Mouse (Mus musculus) stomach, postnatal 0 days (tissue): Measurements from ENCODE around the gene Maml1. TPM values are rescaled to one million over a fixed set of nuclear protein-coding genes. Genes with fewer than 3 reads are reported as not detected.

Experiments used
- ATAC-seq: fragments of 200-750 bp; cut with Nextera tagmentation; 2 replicates; pipeline ENCODE4 v1.8.0; 2017; ENCODE audit not compliant: low FRiP score, low TSS enrichment
- DNase-seq: peaks from one replicate; pipeline ENCODE4 v3.0.0-alpha.2; 2016; ENCODE audit warnings: low spot score
- H3K27ac ChIP-seq: fragments of 300-500 bp; sonication (generic); replicated peaks from 2 replicates; pipeline ENCODE4 v1.5.1; 2014; ENCODE audit warnings: mild to moderate bottlenecking, control low read depth
- H3K27me3 ChIP-seq: fragments of 300-500 bp; sonication (generic); 2 replicates; pipeline ENCODE4 v1.6.1; 2014; ENCODE audit warnings: low read length; ENCODE audit not compliant: control insufficient read depth, insufficient read depth
- H3K36me3 ChIP-seq: fragments of 300-500 bp; sonication (generic); 2 replicates; pipeline ENCODE4 v1.6.1; 2014; ENCODE audit warnings: low read length, mixed read lengths; ENCODE audit not compliant: control insufficient read depth, insufficient read depth
- H3K4me1 ChIP-seq: fragments of 300-500 bp; sonication (generic); replicated peaks from 2 replicates; pipeline ENCODE4 v1.6.1; 2014; ENCODE audit warnings: antibody characterized with exemption; ENCODE audit not compliant: control insufficient read depth, insufficient read depth
- H3K4me2 ChIP-seq: fragments of 300-500 bp; sonication (generic); replicated peaks from 2 replicates; pipeline ENCODE4 v1.6.1; 2014; ENCODE audit warnings: low read depth, mild to moderate bottlenecking, control low read depth, moderate library complexity
- H3K4me3 ChIP-seq: fragments of 300-500 bp; sonication (generic); 2 replicates; pipeline ENCODE4 v1.5.1; 2014; ENCODE audit warnings: low read depth, low read length, control low read depth
- H3K9ac ChIP-seq: fragments of 300-500 bp; sonication (generic); 2 replicates; pipeline ENCODE4 v1.6.1; 2014; ENCODE audit warnings: mild to moderate bottlenecking, low read length, control low read depth, mixed read lengths
- H3K9me3 ChIP-seq: fragments of 300-500 bp; sonication (generic); 2 replicates; pipeline ENCODE4 v1.6.1; 2016; ENCODE audit warnings: low read length; ENCODE audit not compliant: control insufficient read depth
- CTCF ChIP-seq: IDR thresholded peaks from 2 replicates; pipeline ENCODE4 v1.5.1; 2016; ENCODE audit warnings: antibody characterized with exemption, low read depth, mild to moderate bottlenecking, moderate library complexity
- EP300 ChIP-seq: optimal IDR thresholded peaks from 2 replicates; pipeline ENCODE3; 2016; ENCODE audit warnings: antibody characterized with exemption
- WGBS: fragments of 180-500 bp; shearing (Covaris S2); extraction: QIAGEN DNeasy Blood & Tissue Kit; methylation state at CpG from one replicate; pipeline ENCODE4 v1.1.7; 2014; 5-methylcytosine and 5-hydroxymethylcytosine counted together
- polyA plus RNA-seq: library from polyadenylated mRNA; unstranded; fragments of >200 nt; fragmentation: Nextera tagmentation; extraction: Ambion mirVana; gene quantifications from 2 replicates; pipeline ENCODE4 v1.2.1, GENCODE M21; 2015

Gene Maml1
- polyA plus RNA-seq, 1 experiment from 2014 or later = 2.4 TPM

DNA sequence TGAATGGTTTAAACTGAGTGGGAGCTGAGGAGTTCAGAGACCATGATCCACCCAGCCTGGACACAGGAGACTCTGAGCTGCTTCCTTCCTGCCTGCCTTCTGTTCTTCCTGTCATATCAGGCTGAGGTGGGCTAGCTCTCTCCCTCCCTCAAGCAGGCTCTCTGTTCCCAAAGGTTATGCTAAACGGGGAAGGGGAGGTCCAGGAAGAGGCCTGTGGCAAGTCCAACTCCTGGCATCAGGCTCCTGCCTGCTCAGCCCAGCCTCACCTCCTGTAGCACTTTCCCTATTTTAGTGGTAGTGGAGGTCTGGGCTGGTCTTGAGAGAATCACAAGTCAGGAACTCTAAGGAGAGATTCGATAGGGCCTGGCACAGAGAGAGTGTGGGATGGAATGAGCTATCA, 65.7 kb downstream of the Maml1 start:
- Histone ChIP-seq H3K36me3 (no peaks in the 10 kb centered on the region), H3K4me3 (peak overlapping the region; percentile 76), H3K9me3 (no peaks in the 10 kb centered on the region), H3K4me2 (peak overlapping the region; percentile 97), H3K9ac (peak overlapping the region; percentile 94), H3K27ac (peak overlapping the region; percentile 49; the same call in 1 of the 2 replicates), H3K4me1 (peaks cover 14% of the 10 kb centered on the region; the same call in 1 of the 2 replicates), H3K27me3 (no peaks in the 10 kb centered on the region)
- ATAC-seq = no peak
- TF ChIP-seq EP300 (no peak), CTCF (no peak)
- 26% methylated on average over 2 of the region's 2 CpGs for WGBS
- no peak for DNase-seq

DNA sequence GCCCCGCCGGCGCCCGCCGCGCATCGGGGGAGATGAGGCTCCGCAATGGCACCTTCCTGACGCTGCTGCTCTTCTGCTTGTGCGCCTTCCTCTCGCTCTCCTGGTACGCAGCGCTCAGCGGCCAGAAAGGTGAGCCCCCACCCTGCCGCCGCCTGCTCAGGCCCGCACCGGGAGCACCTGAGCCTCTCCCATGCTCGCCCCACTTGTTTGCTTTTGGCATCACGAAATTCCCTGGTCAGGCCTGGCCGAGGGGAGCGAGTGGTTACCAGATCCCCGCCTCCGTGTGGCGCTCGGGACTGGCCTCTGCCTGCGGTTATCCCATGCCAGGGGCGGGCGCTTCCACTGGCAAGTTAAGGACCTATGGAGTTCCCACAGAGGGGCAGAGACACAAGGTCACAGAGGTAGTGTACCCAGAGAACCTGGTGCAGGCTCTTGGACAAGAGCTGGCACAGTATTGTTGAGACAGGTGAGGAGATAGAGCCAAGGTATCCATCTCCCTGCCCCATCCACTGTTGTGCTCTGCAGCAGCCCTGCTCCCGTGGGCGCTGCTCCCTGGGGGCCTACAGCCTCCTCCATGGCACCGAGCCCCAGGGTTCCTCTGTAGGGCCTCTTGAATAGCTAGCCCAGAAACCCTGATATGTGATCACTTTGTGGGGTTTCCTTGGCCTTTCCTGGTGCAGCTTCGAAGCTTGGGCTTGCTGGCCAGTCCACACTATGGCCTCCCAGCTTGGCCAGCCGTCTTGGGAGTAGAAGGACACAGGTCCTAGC, 66.3 kb downstream of the Maml1 start:
- Histone ChIP-seq H3K4me3 (peak overlapping the region; percentile 76), H3K4me2 (peak overlapping the region; percentile 97), H3K27ac (peak overlapping the region; percentile 93), H3K9ac (peak overlapping the region; percentile 94), H3K36me3 (no peaks in the 10 kb centered on the region), H3K4me1 (peaks cover 14% of the 10 kb centered on the region; the same call in 1 of the 2 replicates), H3K9me3 (no peaks in the 10 kb centered on the region), H3K27me3 (no peaks in the 10 kb centered on the region)
- ATAC-seq = peak; percentile 30
- peak; percentile 30; the same call in 1 of the 2 replicates for TF ChIP-seq CTCF
- no peak for TF ChIP-seq EP300
- peak; percentile 71 for DNase-seq
- WGBS = 3% methylated on average over 32 of the region's 34 CpGs

- TF ChIP-seq CTCF = peak; percentile 55
- no peak for TF ChIP-seq EP300
These were observed 67.2 kb downstream of the Maml1 start for GRCm38 (mm10) chr11:50224671-50225530.

DNA sequence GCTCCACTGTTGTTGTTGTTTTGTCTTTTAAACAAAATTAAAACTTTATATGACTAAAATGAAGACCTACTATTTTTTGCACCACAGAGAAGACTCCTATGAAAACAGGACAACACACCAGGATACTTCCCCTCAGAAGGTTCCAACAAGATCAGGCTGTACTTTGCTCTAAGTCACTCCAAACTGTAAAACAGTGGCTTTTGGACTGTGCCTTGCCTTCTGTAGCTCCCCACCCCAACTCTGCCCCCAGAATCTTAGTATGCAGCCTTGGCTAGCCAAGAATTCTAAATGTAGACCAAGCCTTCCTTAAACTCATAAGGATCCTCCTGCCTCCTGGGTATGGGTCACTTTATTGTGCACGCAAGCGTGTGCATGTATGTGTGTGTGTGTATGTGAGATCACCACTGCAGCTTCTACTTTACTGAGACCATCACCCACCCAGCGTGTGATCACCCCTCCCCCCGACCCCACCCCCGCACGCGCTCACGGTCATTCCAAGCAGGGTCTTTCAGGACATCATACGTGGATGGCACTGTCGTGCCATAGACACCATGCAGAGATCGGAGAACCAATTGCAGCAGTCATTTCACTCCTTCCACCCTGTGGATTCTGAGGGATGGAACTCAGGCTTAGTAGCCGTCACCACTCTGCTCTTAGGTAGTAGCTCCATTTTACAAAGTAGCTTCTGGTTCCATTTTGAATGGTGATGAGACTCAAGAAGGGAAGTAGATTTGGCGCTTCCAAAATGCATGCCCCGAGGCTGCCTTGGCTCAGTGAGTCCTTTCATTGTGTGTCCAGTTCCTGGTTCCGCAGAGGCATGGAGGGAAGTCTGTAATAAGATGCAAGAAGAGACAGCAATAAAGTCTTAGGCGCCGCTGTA, 68.1 kb downstream of the Maml1 start:
- ATAC-seq (no peak), DNase-seq (no peak)
- H3K9me3 ChIP-seq = no peaks in the 10 kb centered on the region

More at GRCm38 (mm10) chr11:50224671-50225530, 67.2 kb downstream of the Maml1 start:
- DNase-seq (peak; percentile 90), ATAC-seq (peak; percentile 83)
- H3K4me2 ChIP-seq = peak overlapping the region; percentile 97
- peak overlapping the region; percentile 93 for H3K27ac ChIP-seq
- peaks cover 14% of the 10 kb centered on the region; the same call in 1 of the 2 replicates for H3K4me1 ChIP-seq
- 0% methylated on average over 51 of the region's 70 CpGs for WGBS
- no peaks in the 10 kb centered on the region for H3K27me3 ChIP-seq
- peak overlapping the region; percentile 76 for H3K4me3 ChIP-seq
- no peaks in the 10 kb centered on the region for H3K36me3 ChIP-seq
- H3K9ac ChIP-seq = peak overlapping the region; percentile 94
- no peaks in the 10 kb centered on the region for H3K9me3 ChIP-seq

GRCm38 (mm10) chr11:50222559-50223276, 69.4 kb downstream of the Maml1 start:
- ATAC-seq (no peak), DNase-seq (no peak)
- Histone ChIP-seq H3K4me2 (no peak overlapping the region), H3K4me1 (peaks cover 7% of the 10 kb centered on the region; the same call in 1 of the 2 replicates), H3K9me3 (no peaks in the 10 kb centered on the region), H3K36me3 (no peaks in the 10 kb centered on the region), H3K9ac (no peak overlapping the region), H3K27me3 (no peaks in the 10 kb centered on the region), H3K27ac (no peak overlapping the region), H3K4me3 (no peak overlapping the region)
- TF ChIP-seq CTCF (no peak), EP300 (no peak)
- WGBS = 62% methylated on average over 7 of the region's 7 CpGs

More for the DNA sequence above, 68.1 kb downstream of the Maml1 start:
- Histone ChIP-seq H3K4me3 (peak overlapping the region; percentile 76), H3K4me1 (peaks cover 10% of the 10 kb centered on the region; the same call in 1 of the 2 replicates), H3K9ac (peak overlapping the region; percentile 94), H3K4me2 (peak overlapping the region; percentile 97), H3K36me3 (no peaks in the 10 kb centered on the region), H3K27me3 (no peaks in the 10 kb centered on the region), H3K27ac (peak overlapping the region; percentile 93)
- WGBS = 10% methylated on average over 17 of the region's 17 CpGs
- no peak for TF ChIP-seq EP300
- TF ChIP-seq CTCF = no peak
